Mouse (Mus musculus): ENCODE results near the gene Cdcp1.

- TF ChIP-seq CTCF (IDR thresholded peaks at IDR 0.05; ENCODE audit: extremely low read depth, insufficient read depth, low read length) (no peak), POLR2A (IDR thresholded peaks at IDR 0.05; ENCODE audit: extremely low read depth, insufficient read depth, low read length) (no peak)
These were observed 32.2 kb upstream of the Cdcp1 start for GRCm38 (mm10) chr9:123247992-123248391.
